Comparison of ENCODE assay signal across 11 mouse cellular contexts in genomic region chr16:45990901-45991676, GRCm38 (mm10). TPM values are rescaled to one million over a fixed set of nuclear protein-coding genes. Genes with fewer than 3 reads are reported as not detected.
DNase-seq lines count a peak whose midpoint lies in the region; ATAC-seq and TF ChIP-seq lines count a peak whose summit lies in the region.
"Had no signal": no experiment of that assay in that cellular context is flagged by ENCODE, and none has a peak within 500 bp of the region (broad histone marks: within the 10 kb centered on the region; RNA-seq: fewer than 3 reads in every experiment).

No protein-coding gene starts in this region.

- WGBS in intestine, postnatal 0 days = 49% methylated on average over 10 of the region's 10 CpGs
- WGBS in intestine, embryonic 16.5 days = 50% methylated on average over 10 of the region's 10 CpGs
- WGBS in hindbrain, embryonic 15.5 days = 51% methylated on average over 10 of the region's 10 CpGs

- H3K9ac ChIP-seq in intestine, postnatal 0 days (ENCODE audit: low read depth, low read length) = no peak overlapping the region
- no peak overlapping the region for H3K9ac ChIP-seq in intestine, embryonic 16.5 days (ENCODE audit: low read depth, low read length)
- H3K9ac ChIP-seq in hindbrain, embryonic 15.5 days = no peak overlapping the region

- no peaks in the 10 kb centered on the region for H3K36me3 ChIP-seq in intestine, postnatal 0 days (ENCODE audit: control insufficient read depth, insufficient read depth)
- no peaks in the 10 kb centered on the region for H3K36me3 ChIP-seq in intestine, embryonic 16.5 days (ENCODE audit: control insufficient read depth, insufficient read depth, low read length)
- no peaks in the 10 kb centered on the region for H3K36me3 ChIP-seq in hindbrain, embryonic 15.5 days

- ATAC-seq in intestine, postnatal 0 days = no peak
- no peak for ATAC-seq in intestine, embryonic 16.5 days
- ATAC-seq in hindbrain, embryonic 15.5 days (ENCODE audit: low FRiP score, low read depth) = 0 out of 2 replicates have a peak, but pooled peaks have one; percentile 27

- TF ChIP-seq CTCF in intestine, postnatal 0 days (IDR thresholded peaks at IDR 0.05; ENCODE audit: low read depth) = peak; percentile 62

- no peaks in the 10 kb centered on the region; the same call in 1 of the 2 replicates for H3K4me1 ChIP-seq in intestine, postnatal 0 days (replicated peaks; ENCODE audit: control insufficient read depth, insufficient read depth, low read length)
- no peaks in the 10 kb centered on the region for H3K4me1 ChIP-seq in intestine, embryonic 16.5 days (ENCODE audit: control insufficient read depth, insufficient read depth, low read length)
- no peaks in the 10 kb centered on the region for H3K4me1 ChIP-seq in hindbrain, embryonic 15.5 days (replicated peaks)

- no peaks in the 10 kb centered on the region for H3K27me3 ChIP-seq in intestine, postnatal 0 days (replicated peaks; ENCODE audit: control insufficient read depth, insufficient read depth, low read length)
- no peaks in the 10 kb centered on the region for H3K27me3 ChIP-seq in intestine, embryonic 16.5 days (replicated peaks; ENCODE audit: control insufficient read depth, insufficient read depth, low read length)
- H3K27me3 ChIP-seq in hindbrain, embryonic 15.5 days = no peaks in the 10 kb centered on the region

- H3K4me2 ChIP-seq in intestine, postnatal 0 days (replicated peaks; ENCODE audit: low read depth) = no peak overlapping the region
- no peak overlapping the region for H3K4me2 ChIP-seq in intestine, embryonic 16.5 days (ENCODE audit: low read depth, low read length)
- no peak overlapping the region for H3K4me2 ChIP-seq in hindbrain, embryonic 15.5 days

- H3K4me3 ChIP-seq in intestine, postnatal 0 days (ENCODE audit: low read depth, low read length) = no peak overlapping the region
- H3K4me3 ChIP-seq in intestine, embryonic 16.5 days (ENCODE audit: low read length) = no peak overlapping the region
- H3K4me3 ChIP-seq in hindbrain, embryonic 15.5 days = no peak overlapping the region

- intact Hi-C loops in left cerebral cortex, postnatal 25 days (cut with DNase I) = loop anchor here (1.0 to 5.0 kb wide), 2 partner anchors 31 to 111 kb away; no protein-coding TSS in a partner anchor

- no peak overlapping the region for H3K27ac ChIP-seq in intestine, postnatal 0 days (ENCODE audit: low read depth, low read length)
- H3K27ac ChIP-seq in intestine, embryonic 16.5 days (ENCODE audit: low read length) = no peak overlapping the region
- no peak overlapping the region for H3K27ac ChIP-seq in hindbrain, embryonic 15.5 days (replicated peaks)

- H3K9me3 ChIP-seq in intestine, postnatal 0 days (ENCODE audit: control insufficient read depth) = no peaks in the 10 kb centered on the region
- H3K9me3 ChIP-seq in intestine, embryonic 16.5 days (ENCODE audit: control insufficient read depth, low read length) = no peaks in the 10 kb centered on the region
- H3K9me3 ChIP-seq in hindbrain, embryonic 15.5 days = no peaks in the 10 kb centered on the region

- DNase-seq in 416B (ENCODE audit: low read depth) (peak; percentile 14), ES-CJ7 (ENCODE audit: low read depth, low spot score) (peak; percentile 65)
- DNase-seq in urinary bladder, adult 2 months (ENCODE audit: low spot score) = no peak
- DNase-seq in left cerebral cortex, postnatal 25 days (ENCODE audit: low spot score in 2 of 2) = no peak
- DNase-seq in thymus, postnatal 36 days = no peak
- DNase-seq: cerebellum, postnatal 36 days; gastrocnemius, postnatal 25 days; kidney, postnatal 10 days had no signal

RNA-seq across cellular contexts. Expression of gene Plcxd2, which starts 18.9 kb away (rescaled TPM):
- polyA plus RNA-seq in intestine, postnatal 0 days (2015; fragmentation: Nextera tagmentation; extraction: Ambion mirVana) = 2.3 and 2.4 TPM in 2 replicates
- 2.1 and 2.7 TPM in 2 replicates for polyA plus RNA-seq in intestine, embryonic 16.5 days (2015; fragmentation: Nextera tagmentation; extraction: Ambion mirVana)
- polyA plus RNA-seq in hindbrain, embryonic 15.5 days (2015; fragmentation: Nextera tagmentation; extraction: Ambion mirVana) = 15.0 and 15.2 TPM in 2 replicates
- 0.63 and 0.78 TPM in 2 replicates for polyA plus RNA-seq in urinary bladder, adult 2 months (2012; rRNA removed)
- 10 to 100 TPM; 91.5 to 91.9 TPM for total RNA-seq in left cerebral cortex, postnatal 25 days (2021)

RNA-seq across cellular contexts. Expression of gene Phldb2, which starts 37.7 kb away (rescaled TPM):
- 9.2 and 9.5 TPM in 2 replicates for polyA plus RNA-seq in intestine, postnatal 0 days (2015; fragmentation: Nextera tagmentation; extraction: Ambion mirVana)
- polyA plus RNA-seq in intestine, embryonic 16.5 days (2015; fragmentation: Nextera tagmentation; extraction: Ambion mirVana) = 19.8 and 20.7 TPM in 2 replicates
- 7.2 and 9.2 TPM in 2 replicates for polyA plus RNA-seq in hindbrain, embryonic 15.5 days (2015; fragmentation: Nextera tagmentation; extraction: Ambion mirVana)
- polyA plus RNA-seq in urinary bladder, adult 2 months (2012; rRNA removed) = 65.9 and 73.9 TPM in 2 replicates
- 1 to 10 TPM; 8.0 to 8.2 TPM for total RNA-seq in left cerebral cortex, postnatal 25 days (2021)

Comparison
In these comparisons a context has a peak if more than half of its experiments do, and no peak if none do; other contexts are left out.
1. DNase-seq: peak in 416B (single experiment) and ES-CJ7 (single experiment); none in urinary bladder, adult 2 months (single experiment), left cerebral cortex, postnatal 25 days (0 of 2) and thymus, postnatal 36 days (0 of 2).